ENCODE assay signal across 10 mouse cellular contexts in genomic region chr3:53650003-53650748, GRCm38 (mm10). TPM values are rescaled to one million over a fixed set of nuclear protein-coding genes. Genes with fewer than 3 reads are reported as not detected.
A peak's percentile ranks its signal among the peaks of the same experiment; 100 is the strongest.
DNase-seq lines count a peak whose midpoint lies in the region; ATAC-seq and TF ChIP-seq lines count a peak whose summit lies in the region.
"Had no signal": no experiment of that assay in that cellular context is flagged by ENCODE, and none has a peak within 500 bp of the region (broad histone marks: within the 10 kb centered on the region; RNA-seq: fewer than 3 reads in every experiment).

No protein-coding gene starts in this region.

- H3K9ac ChIP-seq in intestine, embryonic 14.5 days (ENCODE audit: low read length) = no peak overlapping the region
- H3K9ac ChIP-seq in intestine, postnatal 0 days (ENCODE audit: low read depth, low read length) = no peak overlapping the region
- no peak overlapping the region for H3K9ac ChIP-seq in forebrain, embryonic 16.5 days (replicated peaks; ENCODE audit: low read depth, low read length)
- H3K9ac ChIP-seq in midbrain, embryonic 11.5 days (ENCODE audit: low read length) = no peak overlapping the region
- H3K9ac ChIP-seq: neural tube, embryonic 12.5 days had no signal

- H3K9me3 ChIP-seq in intestine, embryonic 14.5 days (ENCODE audit: control insufficient read depth, low read length) = peaks cover 26% of the 10 kb centered on the region
- H3K9me3 ChIP-seq in intestine, postnatal 0 days (ENCODE audit: control insufficient read depth) = peaks cover 8% of the 10 kb centered on the region; the same call in 1 of the 2 replicates
- H3K9me3 ChIP-seq in forebrain, embryonic 16.5 days (ENCODE audit: control insufficient read depth, low read length) = peaks cover 6% of the 10 kb centered on the region; the same call in 1 of the 2 replicates
- H3K9me3 ChIP-seq in midbrain, embryonic 11.5 days (ENCODE audit: control insufficient read depth, low read length) = peaks cover 12% of the 10 kb centered on the region

- DNase-seq in intestine, embryonic 14.5 days (ENCODE audit: low spot score) = peak; percentile 49
- peak; percentile 80 for DNase-seq in WW6 (ENCODE audit: low read depth, low spot score)
- peak; percentile 88 for DNase-seq in midbrain, embryonic 11.5 days (ENCODE audit: low spot score, missing footprints)
- DNase-seq in testis, postnatal 10 days (ENCODE audit: low spot score) = no peak
- no peak for DNase-seq in urinary bladder, postnatal 25 days (ENCODE audit: low spot score)
- no peak for DNase-seq in adrenal gland, postnatal 25 days

- H3K4me3 ChIP-seq in intestine, embryonic 14.5 days (ENCODE audit: low read depth, low read length) = no peak overlapping the region
- H3K4me3 ChIP-seq in intestine, postnatal 0 days (ENCODE audit: low read depth, low read length) = no peak overlapping the region
- H3K4me3 ChIP-seq in forebrain, embryonic 16.5 days (replicated peaks; ENCODE audit: low read length) = no peak overlapping the region
- H3K4me3 ChIP-seq in midbrain, embryonic 11.5 days (ENCODE audit: low read depth, low read length) = no peak overlapping the region
- H3K4me3 ChIP-seq: neural tube, embryonic 12.5 days had no signal

- H3K27ac ChIP-seq in intestine, embryonic 14.5 days (ENCODE audit: low read depth) = no peak overlapping the region
- no peak overlapping the region for H3K27ac ChIP-seq in intestine, postnatal 0 days (ENCODE audit: low read depth, low read length)
- H3K27ac ChIP-seq in forebrain, embryonic 16.5 days (ENCODE audit: low read length) = peak overlapping the region; percentile 32; the same call in 1 of the 2 replicates
- H3K27ac ChIP-seq in midbrain, embryonic 11.5 days (ENCODE audit: low read depth, low read length) = peak overlapping the region; percentile 75
- H3K27ac ChIP-seq: neural tube, embryonic 12.5 days had no signal

- no peak for ATAC-seq in intestine, embryonic 14.5 days (replicated peaks; ENCODE audit: low FRiP score, low TSS enrichment, low read depth)
- no peak for ATAC-seq in intestine, postnatal 0 days
- ATAC-seq in forebrain, embryonic 16.5 days = peak; percentile 65
- peak; percentile 73 for ATAC-seq in midbrain, embryonic 11.5 days (ENCODE audit: low FRiP score)

- 20% methylated on average over 8 of the region's 8 CpGs for WGBS in intestine, embryonic 14.5 days
- WGBS in intestine, postnatal 0 days = 36% methylated on average over 8 of the region's 8 CpGs
- 2% methylated on average over 8 of the region's 8 CpGs for WGBS in forebrain, embryonic 16.5 days
- WGBS in midbrain, embryonic 11.5 days = 2% methylated on average over 8 of the region's 8 CpGs

- TF ChIP-seq CTCF in intestine, postnatal 0 days (IDR thresholded peaks at IDR 0.05; ENCODE audit: low read depth) = no peak

- no peaks in the 10 kb centered on the region; the same call in 1 of the 2 replicates for H3K4me1 ChIP-seq in intestine, embryonic 14.5 days (replicated peaks; ENCODE audit: control insufficient read depth, insufficient read depth, low read length)
- H3K4me1 ChIP-seq in intestine, postnatal 0 days (replicated peaks; ENCODE audit: control insufficient read depth, insufficient read depth, low read length) = no peaks in the 10 kb centered on the region
- peaks cover 6% of the 10 kb centered on the region; the same call in 1 of the 2 replicates for H3K4me1 ChIP-seq in forebrain, embryonic 16.5 days (replicated peaks; ENCODE audit: control insufficient read depth, insufficient read depth, low read length)
- H3K4me1 ChIP-seq in midbrain, embryonic 11.5 days (ENCODE audit: control insufficient read depth, insufficient read depth, low read length) = peaks cover 9% of the 10 kb centered on the region; the same call in 1 of the 2 replicates

- peaks cover 1% of the 10 kb centered on the region; the same call in 1 of the 2 replicates for H3K27me3 ChIP-seq in intestine, embryonic 14.5 days (replicated peaks; ENCODE audit: control insufficient read depth, insufficient read depth, low read length)
- no peaks in the 10 kb centered on the region for H3K27me3 ChIP-seq in intestine, postnatal 0 days (replicated peaks; ENCODE audit: control insufficient read depth, insufficient read depth, low read length)
- H3K27me3 ChIP-seq in forebrain, embryonic 16.5 days (replicated peaks; ENCODE audit: control insufficient read depth, insufficient read depth, low read length) = no peaks in the 10 kb centered on the region
- no peaks in the 10 kb centered on the region; the same call in 1 of the 2 replicates for H3K27me3 ChIP-seq in midbrain, embryonic 11.5 days (ENCODE audit: control insufficient read depth, insufficient read depth, low read length)

- peaks cover 19% of the 10 kb centered on the region; the same call in 1 of the 2 replicates for H3K36me3 ChIP-seq in intestine, embryonic 14.5 days (ENCODE audit: control insufficient read depth, insufficient read depth, low read length)
- peaks cover 10% of the 10 kb centered on the region; the same call in 1 of the 2 replicates for H3K36me3 ChIP-seq in intestine, postnatal 0 days (ENCODE audit: control insufficient read depth, insufficient read depth)
- no peaks in the 10 kb centered on the region for H3K36me3 ChIP-seq in forebrain, embryonic 16.5 days (ENCODE audit: control insufficient read depth, insufficient read depth)
- 0 out of 2 replicates have a peak, but pooled peaks cover 8% of the 10 kb centered on the region for H3K36me3 ChIP-seq in midbrain, embryonic 11.5 days (ENCODE audit: control insufficient read depth, insufficient read depth, low read length)
- H3K36me3 ChIP-seq: neural tube, embryonic 12.5 days had no signal

- peak overlapping the region; percentile 31 for H3K4me2 ChIP-seq in intestine, embryonic 14.5 days (ENCODE audit: low read length)
- H3K4me2 ChIP-seq in intestine, postnatal 0 days (replicated peaks; ENCODE audit: low read depth) = no peak overlapping the region
- no peak overlapping the region; the same call in 1 of the 2 replicates for H3K4me2 ChIP-seq in forebrain, embryonic 16.5 days (ENCODE audit: low read length)
- H3K4me2 ChIP-seq in midbrain, embryonic 11.5 days = no peak overlapping the region
- H3K4me2 ChIP-seq: neural tube, embryonic 12.5 days had no signal

RNA-seq across cellular contexts. Expression of gene Frem2, which starts 7.0 kb away (rescaled TPM):
- polyA plus RNA-seq in intestine, embryonic 14.5 days (2014; fragmentation: Nextera tagmentation; extraction: Ambion mirVana) = 14.2 and 14.4 TPM in 2 replicates
- polyA plus RNA-seq in intestine, postnatal 0 days (2015; fragmentation: Nextera tagmentation; extraction: Ambion mirVana) = 2.8 and 3.1 TPM in 2 replicates
- 1.2 and 1.5 TPM in 2 replicates for polyA plus RNA-seq in forebrain, embryonic 16.5 days (2015; fragmentation: Nextera tagmentation; extraction: Ambion mirVana)
- 1.6 and 1.7 TPM in 2 replicates for polyA plus RNA-seq in midbrain, embryonic 11.5 days (2014; fragmentation: Nextera tagmentation; extraction: Ambion mirVana)
- 0.15 and 0.57 TPM in 2 replicates for total RNA-seq in adrenal gland, postnatal 25 days (2021)
- total RNA-seq: MEL had no signal

Comparison
In these comparisons a context has a peak if more than half of its experiments do, and no peak if none do; other contexts are left out.
1. ATAC-seq: peak in forebrain, embryonic 16.5 days (single experiment) and midbrain, embryonic 11.5 days (single experiment); none in intestine, embryonic 14.5 days (single experiment) and intestine, postnatal 0 days (single experiment).
2. DNase-seq: peak in intestine, embryonic 14.5 days (single experiment), WW6 (single experiment) and midbrain, embryonic 11.5 days (single experiment); none in testis, postnatal 10 days (single experiment), urinary bladder, postnatal 25 days (single experiment) and adrenal gland, postnatal 25 days (single experiment).
3. H3K27ac ChIP-seq: peak in forebrain, embryonic 16.5 days (single experiment) and midbrain, embryonic 11.5 days (single experiment); none in intestine, embryonic 14.5 days (single experiment) and intestine, postnatal 0 days (single experiment).